Mouse (Mus musculus) hindbrain, embryonic 11.5 days (tissue): ENCODE data around the gene Scg3. TPM values are rescaled to one million over a fixed set of nuclear protein-coding genes. Genes with fewer than 3 reads are reported as not detected.

Experiments used
- ATAC-seq: fragments of 200-750 bp; cut with Nextera tagmentation; 2 replicates; pipeline ENCODE4 v1.8.0; 2017; ENCODE audit warnings: mild to moderate bottlenecking, moderate TSS enrichment, moderate library complexity; ENCODE audit not compliant: low FRiP score
- DNase-seq: peaks from one replicate; pipeline ENCODE4 v3.0.0-alpha.2; 2015; ENCODE audit warnings: low spot score
- H3K27ac ChIP-seq: fragments of 300-500 bp; sonication (generic); 2 replicates; pipeline ENCODE4 v1.5.1; 2014; ENCODE audit warnings: mild to moderate bottlenecking, low read depth, low read length
- H3K27me3 ChIP-seq: fragments of 300-500 bp; sonication (generic); 2 replicates; pipeline ENCODE4 v1.6.1; 2014; ENCODE audit warnings: mild to moderate bottlenecking, low read length, moderate library complexity, mixed read lengths; ENCODE audit not compliant: control insufficient read depth, insufficient read depth
- H3K36me3 ChIP-seq: fragments of 300-500 bp; sonication (generic); 2 replicates; pipeline ENCODE4 v1.6.1; 2014; ENCODE audit warnings: mild to moderate bottlenecking, low read length, moderate library complexity, mixed read lengths; ENCODE audit not compliant: control insufficient read depth, insufficient read depth
- H3K4me1 ChIP-seq: fragments of 300-500 bp; sonication (generic); replicated peaks from 2 replicates; pipeline ENCODE4 v1.6.1; 2014; ENCODE audit warnings: low read length, mixed read lengths; ENCODE audit not compliant: control insufficient read depth, insufficient read depth
- H3K4me2 ChIP-seq: fragments of 300-500 bp; sonication (generic); replicated peaks from 2 replicates; pipeline ENCODE4 v1.6.1; 2014; ENCODE audit warnings: mild to moderate bottlenecking, low read depth, low read length
- H3K4me3 ChIP-seq: fragments of 300-500 bp; sonication (generic); 2 replicates; pipeline ENCODE4 v1.5.1; 2014; ENCODE audit warnings: low read depth, low read length
- H3K9ac ChIP-seq: fragments of 300-500 bp; sonication (generic); 2 replicates; pipeline ENCODE4 v1.6.1; 2014; ENCODE audit warnings: low read depth, low read length
- H3K9me3 ChIP-seq: fragments of 300-500 bp; sonication (generic); 2 replicates; pipeline ENCODE4 v1.6.1; 2016; ENCODE audit warnings: low read length; ENCODE audit not compliant: control insufficient read depth
- WGBS: fragments of 180-500 bp; shearing (Covaris S2); extraction: QIAGEN DNeasy Blood & Tissue Kit; methylation state at CpG from one replicate; pipeline ENCODE4 v1.1.7; 2014; 5-methylcytosine and 5-hydroxymethylcytosine counted together
- polyA plus RNA-seq: library from polyadenylated mRNA; unstranded; fragments of >200 nt; fragmentation: Nextera tagmentation; extraction: Ambion mirVana; gene quantifications from 2 replicates; pipeline ENCODE4 v1.2.1, GENCODE M21; 2014

The Scg3 gene
- polyA plus RNA-seq, 1 experiment from 2014 or later = 76.0 TPM

DNA sequence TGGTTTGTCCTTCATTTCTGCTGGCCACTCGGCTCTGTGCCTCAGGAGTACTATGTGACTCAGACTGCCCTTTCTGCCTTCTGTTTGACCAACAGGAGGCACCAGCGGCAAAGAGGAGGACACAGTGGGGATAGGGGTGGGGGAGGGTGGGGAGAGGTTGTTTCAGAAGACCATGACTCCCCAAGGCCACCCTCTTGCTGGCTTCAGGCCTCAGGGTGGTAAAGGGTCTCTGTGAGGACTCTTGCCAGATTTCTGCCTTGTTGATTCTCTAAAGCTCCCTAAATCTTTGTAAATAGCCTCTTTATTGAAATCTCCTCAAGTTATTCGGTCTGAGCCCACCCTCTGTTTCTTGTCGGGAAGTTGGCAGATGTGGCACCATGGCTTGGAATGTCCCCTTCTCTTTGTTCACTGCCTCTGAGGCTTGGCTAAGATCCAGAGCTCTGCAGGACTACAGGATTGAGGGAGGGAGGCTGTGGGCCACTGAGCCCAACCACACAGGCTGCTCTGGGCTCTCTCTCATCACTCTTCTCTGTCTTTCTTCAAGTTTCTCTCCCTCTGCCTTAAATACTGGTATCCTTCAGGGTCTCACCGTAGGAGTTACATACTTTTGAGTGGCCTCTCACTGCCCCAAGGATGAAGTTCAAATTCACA lies 84.5 kb downstream of the Scg3 start:
- Histone ChIP-seq H3K4me2 (no peak overlapping the region), H3K9ac (no peak overlapping the region), H3K27ac (no peak overlapping the region), H3K27me3 (no peaks in the 10 kb centered on the region), H3K4me3 (no peak overlapping the region), H3K36me3 (0 out of 2 replicates have a peak, but pooled peaks cover under 1% of the 10 kb centered on the region), H3K9me3 (no peaks in the 10 kb centered on the region), H3K4me1 (peaks cover 3% of the 10 kb centered on the region; the same call in 1 of the 2 replicates)
- DNase-seq (peak; percentile 20), ATAC-seq (peak; percentile 71)
- 42% methylated on average over 5 of the region's 5 CpGs for WGBS

- Histone ChIP-seq H3K4me1 (peaks cover 3% of the 10 kb centered on the region; the same call in 1 of the 2 replicates), H3K9ac (no peak overlapping the region), H3K4me2 (no peak overlapping the region), H3K9me3 (no peaks in the 10 kb centered on the region), H3K36me3 (no peaks in the 10 kb centered on the region), H3K27me3 (no peaks in the 10 kb centered on the region), H3K27ac (no peak overlapping the region), H3K4me3 (no peak overlapping the region)
- no peak for ATAC-seq
- DNase-seq = no peak
- 72% methylated on average over 4 of the region's 4 CpGs for WGBS
Measured at GRCm38 (mm10) chr9:75597596-75597995, 86.3 kb downstream of the Scg3 start.

GRCm38 (mm10) chr9:75597036-75597435 lies 86.8 kb downstream of the Scg3 start:
- ATAC-seq (no peak), DNase-seq (no peak)
- Histone ChIP-seq H3K27me3 (no peaks in the 10 kb centered on the region), H3K36me3 (no peaks in the 10 kb centered on the region), H3K9ac (no peak overlapping the region), H3K4me2 (no peak overlapping the region), H3K4me1 (peaks cover 3% of the 10 kb centered on the region; the same call in 1 of the 2 replicates), H3K27ac (no peak overlapping the region), H3K9me3 (no peaks in the 10 kb centered on the region), H3K4me3 (no peak overlapping the region)
- WGBS = 94% methylated on average over 13 of the region's 13 CpGs

GRCm38 (mm10) chr9:75593481-75593880 lies 90.4 kb downstream of the Scg3 start:
- Histone ChIP-seq H3K27me3 (no peaks in the 10 kb centered on the region), H3K4me1 (no peaks in the 10 kb centered on the region), H3K36me3 (peaks cover 6% of the 10 kb centered on the region), H3K4me2 (no peak overlapping the region), H3K9me3 (no peaks in the 10 kb centered on the region), H3K9ac (no peak overlapping the region), H3K27ac (no peak overlapping the region), H3K4me3 (no peak overlapping the region)
- DNase-seq = peak; percentile 22
- ATAC-seq = peak; percentile 43; the same call in 1 of the 2 replicates
- 78% methylated on average over 5 of the region's 5 CpGs for WGBS

Other genes starting within 250 kb of the Scg3 start
- gene Leo1, start 242.5 kb downstream of the Scg3 start, polyA plus RNA-seq = 48.5 and 53.2 TPM in 2 replicates
- gene Tmod3, start 124.4 kb downstream of the Scg3 start, polyA plus RNA-seq = 96.9 and 110 TPM in 2 replicates
- 67.7 and 75.7 TPM in 2 replicates for gene Tmod2, start 72.7 kb downstream of the Scg3 start, polyA plus RNA-seq
- 15.0 and 15.6 TPM in 2 replicates for gene Lysmd2, start 58.3 kb downstream of the Scg3 start, polyA plus RNA-seq
- 4.8 and 5.1 TPM in 2 replicates for gene Bmp5, start 91.3 kb upstream of the Scg3 start, polyA plus RNA-seq